Mouse (Mus musculus) embryo, embryonic 11 days (tissue): ENCODE measurements around the gene Clic4.
A peak's percentile ranks its signal among the peaks of the same experiment; 100 is the strongest.

ENCODE experiments used
- DNase-seq: peaks from one replicate; pipeline ENCODE4 v3.0.0-alpha.2; 2015

Clic4 gene

GRCm38 (mm10) chr4:135179077-135179481 is 93.5 kb downstream of the Clic4 start:
- no peak for DNase-seq

GRCm38 (mm10) chr4:135177568-135177967 is 95.0 kb downstream of the Clic4 start:
- no peak for DNase-seq

- peak; percentile 67 for DNase-seq
These were observed 97.1 kb downstream of the Clic4 start for GRCm38 (mm10) chr4:135175406-135176120.

- no peak for DNase-seq
These were observed 101.2 kb downstream of the Clic4 start for GRCm38 (mm10) chr4:135171304-135171875.

- no peak for DNase-seq
These were observed 103.1 kb downstream of the Clic4 start for GRCm38 (mm10) chr4:135169501-135169900.

GRCm38 (mm10) chr4:135169096-135169495 is 103.5 kb downstream of the Clic4 start:
- DNase-seq, result no peak

GRCm38 (mm10) chr4:135167816-135168527 is 104.6 kb downstream of the Clic4 start:
- no peak for DNase-seq

GRCm38 (mm10) chr4:135166413-135167225 is 106.0 kb downstream of the Clic4 start:
- DNase-seq, result peak; percentile 72

GRCm38 (mm10) chr4:135165761-135166160 is 106.9 kb downstream of the Clic4 start:
- no peak for DNase-seq
